Mouse (Mus musculus): ENCODE results near the gene Olfr38. TPM values are rescaled to one million over a fixed set of nuclear protein-coding genes. Genes with fewer than 3 reads are reported as not detected.
A peak's percentile ranks its signal among the peaks of the same experiment; 100 is the strongest.

Gene Olfr38
- not detected in 2 replicates for polyA plus RNA-seq (2014; fragmentation: Nextera tagmentation; extraction: Ambion mirVana)

GRCm38 (mm10) chr6:42756104-42756503 is at the start of gene Olfr38:
TSS of gene Olfr38 (plus strand) at chr6:42756404.
- ATAC-seq (replicated peaks; ENCODE audit: low FRiP score) = no peak
- Histone ChIP-seq H3K4me2 (no peak within 1 kb of the TSS), H3K27me3 (replicated peaks; ENCODE audit: control insufficient read depth, insufficient read depth, low read length) (no peaks in the 10 kb centered on the region), H3K9me3 (ENCODE audit: control insufficient read depth, low read length) (no peaks in the 10 kb centered on the region), H3K36me3 (ENCODE audit: control insufficient read depth, insufficient read depth, low read length) (no peaks in the 10 kb centered on the region), H3K27ac (ENCODE audit: low read depth, low read length) (no peak within 1 kb of the TSS), H3K9ac (ENCODE audit: low read depth, low read length) (no peak within 1 kb of the TSS), H3K4me1 (replicated peaks; ENCODE audit: control insufficient read depth, insufficient read depth, low read length) (no peaks in the 10 kb centered on the region), H3K4me3 (ENCODE audit: low read depth, low read length) (no peak within 1 kb of the TSS)
- 66% methylated on average over 1 of the region's 1 CpGs for WGBS
- DNase-seq (ENCODE audit: low spot score) = no peak

GRCm38 (mm10) chr6:42709291-42710211 is 46.7 kb upstream of the Olfr38 start, which contains the start of gene Tcaf1:
TSS of gene Tcaf1 (minus strand) at chr6:42710088.
- Histone ChIP-seq H3K4me3 (ENCODE audit: low read depth, low read length) (peak within 1 kb of the TSS; percentile 46), H3K36me3 (ENCODE audit: control insufficient read depth, insufficient read depth, low read length) (no peaks in the 10 kb centered on the region), H3K9me3 (ENCODE audit: control insufficient read depth, low read length) (no peaks in the 10 kb centered on the region), H3K4me2 (peak within 1 kb of the TSS; percentile 59), H3K27me3 (replicated peaks; ENCODE audit: control insufficient read depth, insufficient read depth, low read length) (no peaks in the 10 kb centered on the region), H3K4me1 (replicated peaks; ENCODE audit: control insufficient read depth, insufficient read depth, low read length) (no peaks in the 10 kb centered on the region), H3K27ac (ENCODE audit: low read depth, low read length) (0 out of 2 replicates have a peak within 1 kb of the TSS, but pooled peaks have one; percentile 50), H3K9ac (ENCODE audit: low read depth, low read length) (peak within 1 kb of the TSS; percentile 43)
- 10% methylated on average over 28 of the region's 28 CpGs for WGBS
- peak; percentile 89 for ATAC-seq (replicated peaks; ENCODE audit: low FRiP score)
- peak; percentile 48 for DNase-seq (ENCODE audit: low spot score)

- H3K27ac ChIP-seq (ENCODE audit: low read depth, low read length) = no peak overlapping the region
- no peak overlapping the region for H3K9ac ChIP-seq (ENCODE audit: low read depth, low read length)
- H3K4me3 ChIP-seq (ENCODE audit: low read depth, low read length) = no peak overlapping the region
- DNase-seq (ENCODE audit: low spot score) (no peak), ATAC-seq (replicated peaks; ENCODE audit: low FRiP score) (no peak)
- WGBS = 43% methylated on average over 8 of the region's 8 CpGs
- H3K27me3 ChIP-seq (replicated peaks; ENCODE audit: control insufficient read depth, insufficient read depth, low read length) = no peaks in the 10 kb centered on the region
- no peaks in the 10 kb centered on the region for H3K9me3 ChIP-seq (ENCODE audit: control insufficient read depth, low read length)
- no peaks in the 10 kb centered on the region for H3K4me1 ChIP-seq (replicated peaks; ENCODE audit: control insufficient read depth, insufficient read depth, low read length)
- no peak overlapping the region for H3K4me2 ChIP-seq
- no peaks in the 10 kb centered on the region for H3K36me3 ChIP-seq (ENCODE audit: control insufficient read depth, insufficient read depth, low read length)
Observed at GRCm38 (mm10) chr6:42714668-42715067, 41.5 kb upstream of the Olfr38 start.

- H3K4me2 ChIP-seq = no peak overlapping the region
- ATAC-seq (replicated peaks; ENCODE audit: low FRiP score) = no peak
- no peaks in the 10 kb centered on the region for H3K9me3 ChIP-seq (ENCODE audit: control insufficient read depth, low read length)
- H3K27ac ChIP-seq (ENCODE audit: low read depth, low read length) = no peak overlapping the region
- H3K4me3 ChIP-seq (ENCODE audit: low read depth, low read length) = no peak overlapping the region
- DNase-seq (ENCODE audit: low spot score) = no peak
- no peaks in the 10 kb centered on the region for H3K27me3 ChIP-seq (replicated peaks; ENCODE audit: control insufficient read depth, insufficient read depth, low read length)
- H3K9ac ChIP-seq (ENCODE audit: low read depth, low read length) = no peak overlapping the region
- no peaks in the 10 kb centered on the region for H3K4me1 ChIP-seq (replicated peaks; ENCODE audit: control insufficient read depth, insufficient read depth, low read length)
- no peaks in the 10 kb centered on the region for H3K36me3 ChIP-seq (ENCODE audit: control insufficient read depth, insufficient read depth, low read length)
Observed at GRCm38 (mm10) chr6:42717973-42718372, 38.2 kb upstream of the Olfr38 start.

- Histone ChIP-seq H3K9ac (ENCODE audit: low read depth, low read length) (no peak within 1 kb of the TSS), H3K9me3 (ENCODE audit: control insufficient read depth, low read length) (no peaks in the 10 kb centered on the region), H3K4me1 (replicated peaks; ENCODE audit: control insufficient read depth, insufficient read depth, low read length) (no peaks in the 10 kb centered on the region), H3K27me3 (replicated peaks; ENCODE audit: control insufficient read depth, insufficient read depth, low read length) (no peaks in the 10 kb centered on the region), H3K36me3 (ENCODE audit: control insufficient read depth, insufficient read depth, low read length) (no peaks in the 10 kb centered on the region), H3K4me3 (ENCODE audit: low read depth, low read length) (no peak within 1 kb of the TSS), H3K4me2 (no peak within 1 kb of the TSS), H3K27ac (ENCODE audit: low read depth, low read length) (no peak within 1 kb of the TSS)
- no peak for DNase-seq (ENCODE audit: low spot score)
- ATAC-seq (replicated peaks; ENCODE audit: low FRiP score) = no peak
- WGBS = 91% methylated on average over 1 of the region's 1 CpGs
Observed at GRCm38 (mm10) chr6:42739071-42739470, 17.1 kb upstream of the Olfr38 start, which contains the start of gene Olfr453. TSS of gene Olfr453 (plus strand) at chr6:42739371.

- Histone ChIP-seq H3K4me2 (no peak overlapping the region), H3K9me3 (ENCODE audit: control insufficient read depth, low read length) (no peaks in the 10 kb centered on the region), H3K9ac (ENCODE audit: low read depth, low read length) (no peak overlapping the region), H3K4me1 (replicated peaks; ENCODE audit: control insufficient read depth, insufficient read depth, low read length) (no peaks in the 10 kb centered on the region), H3K27me3 (replicated peaks; ENCODE audit: control insufficient read depth, insufficient read depth, low read length) (no peaks in the 10 kb centered on the region), H3K27ac (ENCODE audit: low read depth, low read length) (no peak overlapping the region), H3K4me3 (ENCODE audit: low read depth, low read length) (no peak overlapping the region), H3K36me3 (ENCODE audit: control insufficient read depth, insufficient read depth, low read length) (no peaks in the 10 kb centered on the region)
- WGBS = 69% methylated on average over 5 of the region's 5 CpGs
- DNase-seq (ENCODE audit: low spot score) = no peak
- no peak for ATAC-seq (replicated peaks; ENCODE audit: low FRiP score)
Observed at GRCm38 (mm10) chr6:42742303-42742702, 13.9 kb upstream of the Olfr38 start.

- DNase-seq (ENCODE audit: low spot score) (no peak), ATAC-seq (replicated peaks; ENCODE audit: low FRiP score) (no peak)
- Histone ChIP-seq H3K4me3 (ENCODE audit: low read depth, low read length) (no peak overlapping the region), H3K9ac (ENCODE audit: low read depth, low read length) (no peak overlapping the region), H3K27me3 (replicated peaks; ENCODE audit: control insufficient read depth, insufficient read depth, low read length) (no peaks in the 10 kb centered on the region), H3K36me3 (ENCODE audit: control insufficient read depth, insufficient read depth, low read length) (no peaks in the 10 kb centered on the region), H3K9me3 (ENCODE audit: control insufficient read depth, low read length) (no peaks in the 10 kb centered on the region), H3K4me2 (no peak overlapping the region), H3K4me1 (replicated peaks; ENCODE audit: control insufficient read depth, insufficient read depth, low read length) (no peaks in the 10 kb centered on the region), H3K27ac (ENCODE audit: low read depth, low read length) (no peak overlapping the region)
Observed at GRCm38 (mm10) chr6:42747846-42748245, 8.4 kb upstream of the Olfr38 start.

GRCm38 (mm10) chr6:42777066-42777465 is 20.9 kb downstream of the Olfr38 start:
- no peak overlapping the region for H3K27ac ChIP-seq (ENCODE audit: low read depth, low read length)
- H3K27me3 ChIP-seq (replicated peaks; ENCODE audit: control insufficient read depth, insufficient read depth, low read length) = no peaks in the 10 kb centered on the region
- no peak overlapping the region for H3K4me2 ChIP-seq
- H3K4me1 ChIP-seq (replicated peaks; ENCODE audit: control insufficient read depth, insufficient read depth, low read length) = no peaks in the 10 kb centered on the region
- ATAC-seq (replicated peaks; ENCODE audit: low FRiP score) = no peak
- H3K36me3 ChIP-seq (ENCODE audit: control insufficient read depth, insufficient read depth, low read length) = no peaks in the 10 kb centered on the region
- 82% methylated on average over 1 of the region's 1 CpGs for WGBS
- H3K9ac ChIP-seq (ENCODE audit: low read depth, low read length) = no peak overlapping the region
- DNase-seq (ENCODE audit: low spot score) = no peak
- H3K4me3 ChIP-seq (ENCODE audit: low read depth, low read length) = no peak overlapping the region
- H3K9me3 ChIP-seq (ENCODE audit: control insufficient read depth, low read length) = no peaks in the 10 kb centered on the region

GRCm38 (mm10) chr6:42784793-42785192 is 28.6 kb downstream of the Olfr38 start, which contains the start of gene Olfr452:
TSS of gene Olfr452 (plus strand) at chr6:42785093.
- no peak within 1 kb of the TSS for H3K27ac ChIP-seq (ENCODE audit: low read depth, low read length)
- H3K9me3 ChIP-seq (ENCODE audit: control insufficient read depth, low read length) = no peaks in the 10 kb centered on the region
- H3K4me1 ChIP-seq (replicated peaks; ENCODE audit: control insufficient read depth, insufficient read depth, low read length) = no peaks in the 10 kb centered on the region
- H3K36me3 ChIP-seq (ENCODE audit: control insufficient read depth, insufficient read depth, low read length) = no peaks in the 10 kb centered on the region
- no peak within 1 kb of the TSS for H3K4me2 ChIP-seq
- H3K4me3 ChIP-seq (ENCODE audit: low read depth, low read length) = no peak within 1 kb of the TSS
- H3K9ac ChIP-seq (ENCODE audit: low read depth, low read length) = no peak within 1 kb of the TSS
- ATAC-seq (replicated peaks; ENCODE audit: low FRiP score) (no peak), DNase-seq (ENCODE audit: low spot score) (no peak)
- H3K27me3 ChIP-seq (replicated peaks; ENCODE audit: control insufficient read depth, insufficient read depth, low read length) = no peaks in the 10 kb centered on the region

Data from liver, embryonic 11.5 days (tissue).